Mouse (Mus musculus) layer of hippocampus, postnatal 10 days (tissue): ENCODE results near the gene Gm6793. TPM values are rescaled to one million over a fixed set of nuclear protein-coding genes. Genes with fewer than 3 reads are reported as not detected.

Source experiments
- DNase-seq, 2 experiments: peaks; one replicate each; pipeline ENCODE4 v3.0.0; 2021; ENCODE audit warnings: low spot score in 2 of 2
- long read RNA-seq: library from polyadenylated mRNA; stranded (forward); transcript quantifications from one replicate; pipeline ENCODE4 v2.0.0, GENCODE M21; 2023
- total RNA-seq, 2 experiments: library from RNA; stranded (reverse); gene quantifications; 2 replicates each; pipeline ENCODE4 v1.2.3; 2021

The Gm6793 gene
- not detected for total RNA-seq
- long read RNA-seq, partial matches to known transcripts = 0 of 1 reads
- long read RNA-seq, other reads (novel, unspliced or antisense) = 0 of 1 reads

- no peak for DNase-seq
Observed at GRCm38 (mm10) chr8:112014936-112015335, at the start of gene Gm6793. Gm6793 (minus strand) TSS chr8:112015036.

- peak; percentile 23 to 45 for DNase-seq
Observed at GRCm38 (mm10) chr8:112061372-112061771, 46.5 kb upstream of the Gm6793 start.

DNA sequence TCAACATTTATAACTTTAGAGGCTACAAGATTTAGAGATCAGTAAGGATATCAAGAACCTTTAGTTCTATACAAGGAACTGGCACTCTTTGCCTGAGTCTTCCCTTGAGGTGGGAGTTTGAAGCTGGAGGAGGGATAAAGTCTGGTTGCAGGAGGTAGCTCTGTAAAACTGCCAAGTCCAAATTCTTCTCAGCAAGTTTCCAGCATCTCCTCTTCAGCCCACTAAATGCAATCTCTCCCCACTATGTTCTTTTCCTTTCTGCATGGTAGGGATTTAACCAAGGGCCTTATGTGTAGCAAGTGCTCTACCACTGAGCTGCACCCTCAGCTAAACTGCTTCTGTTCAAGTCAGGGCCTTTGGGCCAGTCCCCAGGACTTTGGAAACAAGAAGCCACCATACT, 39.6 kb upstream of the Gm6793 start:
- DNase-seq = no peak

GRCm38 (mm10) chr8:112051537-112051936, 36.7 kb upstream of the Gm6793 start:
- DNase-seq = no peak

DNA sequence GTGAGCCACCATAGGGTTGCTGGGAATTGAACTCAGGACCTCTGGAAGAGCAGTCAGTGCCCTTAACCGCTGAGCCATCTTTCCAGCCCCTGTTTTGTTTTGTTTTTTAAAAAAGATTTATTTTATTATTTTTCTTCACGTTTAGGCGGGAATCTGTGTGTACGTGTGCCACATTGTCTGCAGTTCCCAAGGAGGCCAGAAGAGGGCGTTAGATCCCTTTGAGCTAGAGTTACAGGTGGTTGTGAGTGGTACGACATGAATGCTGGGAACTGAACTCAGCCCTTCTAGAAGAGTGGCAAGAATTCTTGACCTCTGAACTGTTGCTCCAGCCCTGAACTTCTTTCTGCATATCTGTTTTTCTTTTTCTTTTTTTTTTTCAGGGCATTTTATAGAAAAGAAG, 35.1 kb upstream of the Gm6793 start:
- DNase-seq = no peak

DNA sequence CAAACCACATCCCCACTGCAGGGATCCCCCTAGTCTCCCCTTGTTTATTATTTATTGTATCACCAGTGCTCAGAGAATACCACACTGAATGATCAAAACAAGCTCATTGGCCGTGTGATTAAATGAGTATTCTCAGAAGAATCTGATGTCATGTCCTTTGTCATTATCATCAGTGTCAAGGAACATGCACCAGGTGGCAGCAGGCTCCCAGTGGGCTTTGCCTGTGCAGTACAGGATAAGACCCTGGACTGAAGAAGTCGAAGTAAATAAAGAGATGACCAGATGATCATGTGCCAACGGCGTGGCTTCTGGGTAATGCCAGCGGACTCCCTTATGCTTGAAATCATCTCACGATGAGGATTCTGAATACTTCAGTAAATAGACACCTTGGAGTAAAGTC, 33.5 kb upstream of the Gm6793 start:
- no peak for DNase-seq

DNA sequence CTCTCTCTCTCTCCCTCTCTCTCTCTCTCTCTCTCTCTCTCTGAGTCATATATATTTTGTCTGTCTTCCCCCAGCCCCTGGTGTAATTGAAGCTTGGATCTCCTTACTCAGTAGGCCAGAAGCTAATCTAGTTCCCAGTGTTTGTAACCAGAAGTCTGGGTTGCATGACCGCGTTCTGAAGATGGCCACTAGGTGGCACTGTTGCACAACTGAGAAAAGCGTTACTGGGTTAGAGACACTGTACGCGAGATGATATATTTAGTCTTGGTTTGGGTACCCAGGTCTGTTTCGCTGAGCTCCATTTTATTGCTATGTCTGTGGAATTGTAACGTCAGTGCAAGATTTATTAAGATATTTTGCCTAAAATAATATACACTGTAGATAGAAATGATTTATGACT, 31.1 kb upstream of the Gm6793 start:
- DNase-seq = peak; percentile 93 to 94

- DNase-seq = no peak
Observed at GRCm38 (mm10) chr8:112045182-112045581, 30.3 kb upstream of the Gm6793 start.

DNA sequence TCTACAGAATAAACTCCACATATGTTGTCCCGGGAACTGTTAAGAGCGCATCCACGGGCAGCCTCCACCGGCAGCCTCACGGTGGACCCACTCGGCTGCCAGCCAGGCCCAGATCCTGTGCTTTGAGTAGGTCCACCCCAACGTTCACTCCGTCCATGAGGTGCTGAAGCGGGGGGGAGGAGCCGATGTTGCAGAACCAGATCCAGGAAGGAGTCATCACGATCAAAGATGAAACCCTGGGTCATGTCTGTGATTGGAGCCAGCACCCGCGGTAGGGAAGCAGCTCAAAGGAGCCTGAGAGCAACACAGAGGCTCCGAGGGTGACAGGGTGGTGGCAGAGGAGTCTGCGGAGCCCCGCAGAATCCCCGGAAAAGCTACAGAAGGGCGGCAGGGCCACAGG, 22.7 kb upstream of the Gm6793 start:
- DNase-seq = no peak

- DNase-seq = peak; percentile 11 to 37
Observed at GRCm38 (mm10) chr8:112034603-112035002, 19.8 kb upstream of the Gm6793 start.

GRCm38 (mm10) chr8:112033071-112033470, 18.2 kb upstream of the Gm6793 start:
- no peak for DNase-seq

DNA sequence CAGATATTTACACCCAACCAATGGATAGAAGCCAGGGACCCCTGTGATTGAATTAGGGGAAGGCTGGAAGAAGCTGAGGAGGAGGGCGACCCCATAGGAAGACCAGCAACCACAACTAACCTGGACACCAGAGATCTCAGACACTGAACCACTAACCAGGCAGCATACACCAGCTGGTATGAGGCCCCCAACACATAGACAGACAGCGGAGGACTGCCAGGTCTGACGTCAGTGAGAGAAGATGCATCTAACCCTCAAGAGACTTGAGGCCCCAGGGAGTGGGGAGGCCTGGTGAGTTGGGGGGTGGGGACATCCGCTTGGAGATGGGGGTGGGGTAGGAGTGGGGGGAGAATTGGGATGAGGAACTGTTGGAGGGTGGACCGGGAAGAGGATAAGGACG, 15.8 kb upstream of the Gm6793 start:
- no peak for DNase-seq

GRCm38 (mm10) chr8:112029455-112029854, 14.6 kb upstream of the Gm6793 start:
- no peak for DNase-seq

GRCm38 (mm10) chr8:112011816-112012242, 3.0 kb downstream of the Gm6793 start:
- peak in 1 of 2 experiments; percentile 55 for DNase-seq

DNA sequence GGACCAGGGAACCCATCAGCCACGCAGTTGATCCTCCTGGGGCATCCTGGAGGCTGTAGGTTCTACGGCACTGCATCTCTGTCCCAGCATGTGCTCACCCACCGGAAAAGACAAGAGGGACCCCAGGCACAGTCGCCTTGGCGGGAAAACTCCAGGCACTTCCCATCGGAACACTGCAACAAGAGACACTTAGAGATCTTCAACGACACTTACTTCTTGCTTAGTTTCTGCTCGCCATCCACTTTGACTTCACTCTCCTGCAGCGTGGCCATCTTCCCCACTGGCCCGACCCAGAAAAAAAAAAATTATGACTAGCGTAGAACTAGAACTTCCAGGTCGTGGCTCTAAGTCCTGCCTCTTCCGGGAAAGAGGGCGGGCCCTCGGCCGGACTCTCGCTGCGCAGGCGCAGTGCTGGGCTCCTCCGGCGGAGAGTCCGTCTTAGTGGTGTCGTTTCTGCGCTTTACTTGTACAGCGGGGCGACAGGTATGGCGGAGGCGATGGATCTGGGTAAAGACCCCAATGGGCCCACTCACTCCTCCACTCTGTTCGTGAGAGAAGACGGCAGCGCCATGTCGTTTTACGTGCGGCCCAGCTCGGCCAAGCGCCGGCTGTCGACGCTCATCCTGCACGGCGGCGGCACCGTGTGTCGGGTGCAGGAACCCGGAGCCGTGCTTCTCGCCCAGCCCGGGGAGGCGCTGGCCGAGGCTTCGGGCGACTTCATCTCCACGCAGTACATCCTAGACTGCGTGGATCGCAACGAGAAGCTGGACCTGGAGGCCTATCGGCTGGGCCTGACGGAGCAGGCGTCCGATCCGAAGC, 3.6 kb downstream of the Gm6793 start, which contains the start of the genes Kars and Terf2ip:
TSS of gene Kars (minus strand) at position 327 of the 819 bp plus-strand sequence.
TSS of gene Terf2ip (plus strand) at position 402 of the 819 bp plus-strand sequence.
- peak; percentile 90 to 92 for DNase-seq

GRCm38 (mm10) chr8:112009558-112009957, 5.3 kb downstream of the Gm6793 start:
- DNase-seq = no peak

DNA sequence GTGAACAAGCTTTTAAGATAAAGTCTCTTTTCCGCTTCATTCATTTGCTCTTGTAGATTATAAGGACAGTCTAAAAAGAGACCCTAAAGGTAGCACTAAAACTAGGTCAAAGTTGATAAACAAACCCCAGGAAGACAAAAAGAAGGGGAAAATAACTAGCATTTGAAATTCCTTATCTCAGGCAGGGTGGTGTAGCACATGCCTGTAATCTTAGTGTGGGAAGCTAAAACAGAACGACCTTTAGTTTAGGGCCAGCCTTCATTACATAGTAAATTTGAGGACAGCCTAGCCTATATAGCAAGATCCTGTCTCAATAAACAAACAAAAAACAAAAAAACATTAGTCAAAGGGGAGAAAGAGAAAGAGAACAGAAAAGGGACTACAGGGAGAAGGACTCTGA, 7.2 kb downstream of the Gm6793 start:
- no peak for DNase-seq

DNA sequence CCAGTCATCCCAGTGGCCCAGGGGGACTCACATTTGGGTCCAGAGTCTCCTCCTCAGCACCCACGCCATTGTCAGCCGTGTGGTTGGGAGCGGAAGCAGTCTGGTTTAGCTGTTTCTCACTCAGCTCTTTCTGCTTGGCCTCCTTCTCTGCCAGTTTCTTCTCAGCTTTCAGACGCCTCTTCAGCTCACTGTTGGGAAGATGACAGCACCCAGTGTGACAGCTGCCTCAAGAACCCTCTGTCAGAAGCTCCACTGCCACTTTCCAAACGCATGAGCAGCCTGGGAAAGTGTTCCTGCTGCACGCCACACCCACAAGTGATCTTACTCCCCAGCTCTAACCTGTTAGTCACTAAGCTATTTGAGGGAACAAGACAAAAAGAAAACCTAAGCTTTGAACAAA, 9.2 kb downstream of the Gm6793 start:
- no peak for DNase-seq

GRCm38 (mm10) chr8:112004754-112005153, 10.1 kb downstream of the Gm6793 start:
- DNase-seq = no peak

- DNase-seq = no peak
Observed at GRCm38 (mm10) chr8:111992703-111993039, 22.2 kb downstream of the Gm6793 start.

DNA sequence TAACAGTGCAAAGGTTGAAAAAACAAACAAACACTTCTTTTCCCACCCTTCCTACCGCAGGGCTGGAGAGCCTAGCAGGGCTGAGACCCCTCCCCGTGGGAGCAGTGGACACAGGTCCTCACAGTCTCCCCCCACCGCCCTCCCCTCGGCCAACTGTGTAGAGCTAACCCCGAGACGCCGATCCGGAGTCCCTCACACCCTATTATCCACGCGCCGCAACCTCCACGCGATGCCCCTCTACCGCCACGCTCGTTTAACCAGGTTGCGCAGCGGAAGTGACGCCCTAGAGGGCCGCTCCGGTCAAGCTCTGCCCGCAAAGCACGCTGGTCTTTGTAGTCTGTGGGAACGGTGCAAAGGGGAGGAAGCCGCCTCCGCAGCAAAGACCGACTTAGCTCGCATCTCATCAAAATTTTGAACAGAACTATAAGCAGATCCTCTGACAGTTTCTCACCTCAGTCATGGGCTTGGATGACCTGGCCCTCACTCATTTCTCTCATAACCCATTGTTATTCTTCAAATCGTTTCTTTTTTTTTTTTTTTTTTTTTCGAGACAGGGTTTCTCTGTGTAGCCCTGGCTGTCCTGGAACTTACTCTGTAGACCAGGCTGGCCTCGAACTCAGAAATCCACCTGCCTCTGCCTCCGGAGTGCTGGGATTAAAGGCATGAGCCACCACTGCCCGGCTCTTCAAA, 22.7 kb downstream of the Gm6793 start, which contains the start of gene Adat1:
TSS of gene Adat1 (minus strand) at position 290 of the 690 bp plus-strand sequence.
- DNase-seq = peak; percentile 83

GRCm38 (mm10) chr8:111991278-111991677, 23.6 kb downstream of the Gm6793 start:
- no peak for DNase-seq
